Mouse (Mus musculus): ENCODE measurements around the gene Nox4. TPM values are rescaled to one million over a fixed set of nuclear protein-coding genes. Genes with fewer than 3 reads are reported as not detected.

The Nox4 gene
- 1 to 10 TPM in 3 of 4 experiments, under 1 TPM in 1; 0.99 to 3.3 (median 1.9) TPM for total RNA-seq (2022)

DNA sequence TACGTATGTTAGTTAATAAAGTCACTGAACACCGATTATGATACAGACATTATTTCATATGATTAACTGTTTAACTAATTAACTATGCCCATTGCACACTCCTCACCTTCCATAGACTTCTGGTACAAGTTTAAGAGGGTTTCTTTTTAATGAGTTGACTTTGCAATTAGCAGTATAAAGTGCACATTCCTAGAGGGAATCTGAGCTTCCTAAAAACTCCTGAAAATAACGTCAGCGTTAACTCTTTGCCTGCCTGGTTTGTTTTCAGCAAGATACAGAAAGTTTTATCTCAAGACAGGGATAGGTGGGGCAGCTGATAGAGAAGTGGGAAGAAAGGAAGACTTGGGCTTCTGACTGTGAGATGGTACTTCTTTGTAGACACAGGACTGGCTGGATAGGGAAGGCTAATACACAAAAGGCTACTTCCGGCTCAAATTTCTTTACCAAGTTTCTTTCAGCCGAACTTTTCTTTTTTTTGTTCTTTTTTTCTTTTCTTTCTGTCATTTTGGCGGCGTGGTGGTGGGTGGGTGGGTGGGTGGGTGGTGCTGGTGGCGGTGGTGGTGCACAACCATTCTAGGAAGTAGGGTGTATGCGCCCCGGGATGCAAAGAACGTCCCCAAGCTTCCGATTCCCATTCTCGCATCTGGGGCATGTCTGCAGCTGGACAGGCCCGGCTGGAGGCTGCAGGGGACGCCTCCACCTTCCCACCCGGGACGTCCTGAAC lies at the start of gene Nox4:
Nox4 (plus strand) TSS at position 241 of the 724 bp plus-strand sequence.
- DNase-seq (ENCODE audit: low spot score in 2 of 2) = no peak

GRCm38 (mm10) chr7:87204751-87205150 lies 41.1 kb upstream of the Nox4 start:
- no peak for DNase-seq (ENCODE audit: low spot score in 2 of 2)

- DNase-seq (ENCODE audit: low spot score in 2 of 2) = no peak
These were observed 24.2 kb upstream of the Nox4 start for GRCm38 (mm10) chr7:87221712-87222111.

DNA sequence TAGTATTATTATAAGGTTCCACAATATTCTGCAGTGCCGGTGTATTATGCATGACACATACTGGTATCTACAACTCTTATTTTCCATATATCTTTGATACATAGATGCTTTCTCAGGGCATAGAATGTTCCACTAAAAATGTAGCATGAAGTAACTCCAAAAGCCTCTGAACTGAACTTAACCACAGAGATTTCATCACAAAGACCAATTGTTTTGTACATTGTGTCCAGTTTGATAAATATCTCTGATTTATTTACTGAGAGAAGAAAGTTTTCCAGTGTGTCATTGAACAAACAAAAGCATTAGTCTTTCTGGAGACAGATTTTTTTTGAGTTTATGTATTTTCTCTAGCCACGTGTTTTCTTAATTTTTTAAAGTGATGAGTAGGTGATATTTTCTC lies 23.1 kb upstream of the Nox4 start:
- no peak for DNase-seq (ENCODE audit: low spot score in 2 of 2)

DNA sequence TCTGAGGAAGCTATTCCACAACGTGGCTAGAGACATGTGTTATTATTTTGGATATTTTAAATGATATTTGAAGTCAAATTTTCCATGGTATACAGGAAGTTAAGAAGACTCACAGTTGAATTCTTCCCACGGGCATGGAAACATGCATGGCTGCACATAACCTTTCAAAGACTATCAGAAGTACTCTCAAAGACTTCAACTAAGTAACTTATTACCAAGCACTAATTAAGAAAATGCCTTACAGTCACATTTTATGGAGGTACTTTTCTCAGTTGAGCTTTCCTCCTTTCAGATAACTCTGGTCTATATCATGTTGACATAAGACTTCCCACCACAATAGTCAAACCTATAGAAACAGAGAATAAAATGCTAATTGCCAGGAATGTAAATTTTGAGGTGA lies 20.3 kb upstream of the Nox4 start:
- DNase-seq (ENCODE audit: low spot score in 2 of 2) = no peak

- no peak for DNase-seq (ENCODE audit: low spot score in 2 of 2)
These were observed 18.6 kb upstream of the Nox4 start for GRCm38 (mm10) chr7:87227051-87227948.

- DNase-seq (ENCODE audit: low spot score in 2 of 2) = no peak
These were observed 16.4 kb upstream of the Nox4 start for GRCm38 (mm10) chr7:87229502-87229901.

- no peak for DNase-seq (ENCODE audit: low spot score in 2 of 2)
These were observed 4.8 kb upstream of the Nox4 start for GRCm38 (mm10) chr7:87241139-87241538.

DNA sequence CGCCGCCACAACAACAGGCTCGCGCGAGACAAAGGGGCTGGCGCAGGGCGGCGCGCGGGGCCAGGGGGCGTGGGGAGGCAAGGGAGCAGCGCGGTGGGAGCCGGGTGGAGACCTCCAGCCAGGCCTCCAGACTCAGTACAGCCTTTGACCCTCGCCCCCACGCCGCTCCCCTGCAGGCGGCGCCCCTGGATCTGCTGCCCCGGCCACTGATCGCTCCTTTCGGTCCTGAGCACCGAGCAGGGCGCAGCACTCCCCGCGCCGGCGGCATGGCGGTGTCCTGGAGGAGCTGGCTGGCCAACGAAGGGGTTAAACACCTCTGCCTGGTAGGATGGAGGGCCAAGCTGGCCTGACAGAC lies 661 bp downstream of the Nox4 start:
- peak; percentile 5 to 28 for DNase-seq (ENCODE audit: low spot score in 2 of 2)

- DNase-seq (ENCODE audit: low spot score in 2 of 2) = no peak
These were observed 1.0 kb downstream of the Nox4 start for GRCm38 (mm10) chr7:87246940-87247339.

DNA sequence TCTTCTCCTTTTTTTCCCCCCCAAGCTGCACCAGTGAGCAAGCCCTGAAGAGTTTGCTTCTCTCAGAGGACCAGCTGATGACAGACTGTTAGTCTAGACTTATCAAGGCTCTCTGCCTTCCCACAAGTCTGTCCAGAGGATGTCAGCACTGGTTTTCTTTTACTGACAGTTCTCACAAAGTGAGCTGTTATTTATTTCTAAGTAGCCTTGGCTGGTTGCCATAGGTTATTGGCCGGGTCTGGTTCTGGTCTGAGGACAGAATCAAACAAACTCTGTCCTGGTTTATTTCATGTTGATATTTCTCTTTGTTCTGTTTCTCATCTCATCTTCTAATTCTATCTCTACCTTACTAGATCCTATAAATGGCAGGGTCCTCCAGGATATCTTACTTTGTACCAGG lies 2.0 kb downstream of the Nox4 start:
- DNase-seq (ENCODE audit: low spot score in 2 of 2) = peak in 1 of 2 experiments; percentile 3

GRCm38 (mm10) chr7:87252071-87252470 lies 6.2 kb downstream of the Nox4 start:
- no peak for DNase-seq (ENCODE audit: low spot score in 2 of 2)

GRCm38 (mm10) chr7:87277225-87277624 lies 31.3 kb downstream of the Nox4 start:
- no peak for DNase-seq (ENCODE audit: low spot score in 2 of 2)

GRCm38 (mm10) chr7:87303726-87304315 lies 57.9 kb downstream of the Nox4 start:
- no peak for DNase-seq (ENCODE audit: low spot score in 2 of 2)

DNA sequence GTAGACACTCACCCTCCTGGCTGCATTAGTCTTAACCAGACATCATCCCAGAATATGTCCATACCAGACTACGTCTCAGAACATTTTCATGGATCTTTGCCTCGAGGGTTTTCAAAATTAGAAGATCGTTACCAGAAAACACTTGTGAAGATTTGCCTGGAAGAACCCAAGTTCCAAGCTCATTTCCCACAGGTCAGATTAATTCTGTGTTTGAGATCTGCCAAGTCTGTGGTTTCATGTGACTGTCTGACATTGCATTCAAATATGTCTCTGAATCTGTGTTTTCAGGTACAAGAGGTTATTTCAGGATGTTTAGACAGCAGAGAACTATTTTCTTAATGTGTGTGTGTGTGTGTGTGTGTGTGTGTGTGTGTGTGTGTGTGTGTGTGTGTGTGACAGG lies 75.7 kb downstream of the Nox4 start:
- no peak for DNase-seq (ENCODE audit: low spot score in 2 of 2)

DNA sequence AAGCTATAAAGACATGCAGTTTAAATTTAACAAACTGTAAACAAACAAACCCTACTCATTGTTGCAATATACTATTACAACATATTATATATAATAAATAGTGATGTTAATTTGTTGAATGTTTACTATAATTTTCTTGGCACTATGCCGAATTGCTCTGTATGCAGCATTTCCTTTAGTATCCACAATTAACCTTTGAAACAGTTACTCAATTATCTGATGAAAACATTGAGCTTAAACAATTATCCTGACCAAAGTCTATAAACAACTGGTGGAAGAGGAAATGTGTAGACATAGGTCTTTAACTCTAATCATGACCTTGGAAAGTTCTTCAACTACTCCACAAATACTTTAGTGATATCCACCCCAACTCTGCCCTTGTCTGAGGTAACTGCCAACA lies 76.2 kb downstream of the Nox4 start:
- no peak for DNase-seq (ENCODE audit: low spot score in 2 of 2)

DNA sequence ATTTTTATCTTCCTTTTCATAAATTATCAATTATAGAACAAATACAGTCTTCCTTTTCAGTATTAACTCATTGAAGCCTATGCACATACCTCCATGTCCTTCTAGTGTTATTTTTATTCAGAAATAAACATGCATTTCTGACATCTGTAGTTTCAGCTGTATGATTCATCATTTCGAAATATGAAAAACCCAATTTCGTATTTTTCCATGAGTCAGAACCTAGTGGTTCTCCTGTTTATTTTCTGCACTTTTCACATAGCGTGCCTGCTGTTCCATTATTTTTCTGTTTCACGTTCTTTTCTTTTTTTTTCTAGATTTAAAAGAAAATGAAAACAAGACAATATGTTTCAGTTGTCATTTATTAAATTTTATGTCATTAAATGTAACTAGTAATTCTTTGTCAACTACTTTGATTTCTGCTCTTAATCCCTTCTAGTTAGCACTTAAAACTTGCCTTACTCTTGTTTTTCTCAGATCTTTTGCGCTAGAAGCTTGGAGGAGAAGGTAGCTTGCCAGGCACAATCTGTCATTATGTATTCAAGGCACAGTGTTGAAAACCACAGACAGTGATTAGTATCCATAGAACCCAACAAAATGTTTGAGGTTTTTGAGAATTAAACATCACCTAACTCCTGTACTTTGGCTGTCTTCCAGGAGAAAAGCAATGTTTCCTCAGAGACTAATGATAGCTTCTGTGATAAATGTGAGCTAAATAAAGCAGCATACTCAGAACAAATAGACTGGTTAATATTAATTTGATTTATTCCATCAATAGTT lies 85.1 kb downstream of the Nox4 start:
- no peak for DNase-seq (ENCODE audit: low spot score in 2 of 2)

GRCm38 (mm10) chr7:87345598-87345997 lies 99.7 kb downstream of the Nox4 start:
- DNase-seq (ENCODE audit: low spot score in 2 of 2) = no peak

DNA sequence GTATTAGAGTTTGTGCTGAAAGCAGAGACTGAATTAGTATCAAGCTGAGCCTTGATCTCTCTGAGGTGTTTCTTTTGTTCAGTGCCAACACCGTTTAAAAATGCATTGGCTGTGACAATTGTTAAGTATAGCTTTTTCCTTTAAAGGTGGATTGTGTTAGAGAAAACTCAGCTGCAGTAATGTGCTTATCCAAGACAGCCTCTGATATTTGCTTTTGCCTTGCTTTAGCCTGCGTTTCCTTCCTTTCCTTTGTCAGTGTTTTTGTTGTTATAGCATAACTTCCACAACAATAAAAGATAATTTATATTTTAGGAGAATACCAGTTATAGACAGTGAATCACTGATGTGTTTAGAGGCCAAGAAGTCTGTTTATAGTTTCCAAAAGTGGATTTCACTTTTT lies 106.9 kb downstream of the Nox4 start:
- DNase-seq (ENCODE audit: low spot score in 2 of 2) = no peak

- no peak for DNase-seq (ENCODE audit: low spot score in 2 of 2)
These were observed 121.9 kb downstream of the Nox4 start for GRCm38 (mm10) chr7:87367834-87368233.

DNA sequence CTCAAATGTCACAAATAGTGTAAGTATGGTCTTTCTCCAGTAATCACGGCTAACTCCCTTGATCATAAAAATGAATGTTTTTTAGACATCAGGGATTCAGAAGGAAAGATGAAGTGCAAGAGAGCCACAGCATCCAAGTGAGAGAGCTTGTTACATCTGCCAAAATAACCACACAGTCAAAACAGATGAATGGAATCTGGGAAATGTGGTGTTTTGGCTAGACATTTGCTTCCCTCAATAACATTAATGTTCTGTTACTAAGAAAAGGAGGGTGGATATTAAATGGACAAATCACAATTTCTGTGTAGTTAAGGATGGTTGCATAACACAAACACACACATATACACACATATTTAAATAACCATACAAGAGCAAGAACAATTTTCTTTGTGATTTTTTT lies 123.2 kb downstream of the Nox4 start:
- DNase-seq (ENCODE audit: low spot score in 2 of 2) = no peak

DNA sequence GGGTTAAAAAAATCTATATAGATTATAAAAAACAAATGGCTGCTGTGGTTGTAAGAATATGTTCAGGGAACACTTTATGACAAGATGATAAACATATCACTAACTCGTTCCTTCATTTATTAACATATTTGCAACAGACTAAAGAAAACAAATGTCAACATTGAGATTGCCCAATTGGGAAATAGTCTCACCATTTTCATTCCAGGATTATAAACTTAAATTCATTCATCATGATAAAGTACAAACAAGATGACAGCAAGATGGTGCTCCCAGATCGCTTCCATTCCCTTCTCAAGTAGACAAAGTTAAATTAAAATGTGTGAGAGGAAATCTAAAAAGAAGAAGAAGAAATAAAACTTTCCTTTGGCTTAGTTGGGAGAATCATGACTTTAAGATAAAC lies 124.9 kb downstream of the Nox4 start:
- no peak for DNase-seq (ENCODE audit: low spot score in 2 of 2)
